Mouse (Mus musculus): ENCODE results near the gene Dync1li1. TPM values are rescaled to one million over a fixed set of nuclear protein-coding genes. Genes with fewer than 3 reads are reported as not detected.

Dync1li1 gene
- polyA plus RNA-seq, 1 experiment = 25.0 TPM

GRCm38 (mm10) chr9:114767507-114767906 is 78.9 kb downstream of the Dync1li1 start:
- Histone ChIP-seq H3K4me1 (ENCODE audit: control insufficient read depth, insufficient read depth, low read length) (peaks cover 7% of the 10 kb centered on the region), H3K27ac (ENCODE audit: control insufficient read depth, insufficient read depth, low read depth, low read length, poor library complexity) (no peak overlapping the region; the same call in 1 of the 2 replicates), H3K4me3 (replicated peaks; ENCODE audit: control insufficient read depth, low read depth, low read length) (no peak overlapping the region)
- 62% methylated on average over 2 of the region's 2 CpGs for WGBS
- TF ChIP-seq POLR2A (IDR thresholded peaks at IDR 0.05; ENCODE audit: borderline replicate concordance, control insufficient read depth, low read depth, low read length) = no peak
- no peak for TF ChIP-seq CTCF (IDR thresholded peaks at IDR 0.05; ENCODE audit: control insufficient read depth, insufficient read depth, low read length)

- WGBS = 46% methylated on average over 10 of the region's 10 CpGs
- H3K4me1 ChIP-seq (ENCODE audit: control insufficient read depth, insufficient read depth, low read length) = peaks cover 7% of the 10 kb centered on the region
- no peak overlapping the region for H3K27ac ChIP-seq (ENCODE audit: control insufficient read depth, insufficient read depth, low read depth, low read length, poor library complexity)
- H3K4me3 ChIP-seq (replicated peaks; ENCODE audit: control insufficient read depth, low read depth, low read length) = no peak overlapping the region
- TF ChIP-seq CTCF (IDR thresholded peaks at IDR 0.05; ENCODE audit: control insufficient read depth, insufficient read depth, low read length) (no peak), POLR2A (IDR thresholded peaks at IDR 0.05; ENCODE audit: borderline replicate concordance, control insufficient read depth, low read depth, low read length) (no peak)
These were observed 79.5 kb downstream of the Dync1li1 start for GRCm38 (mm10) chr9:114768066-114768465.

GRCm38 (mm10) chr9:114770224-114770623 is 81.6 kb downstream of the Dync1li1 start:
- Histone ChIP-seq H3K27ac (ENCODE audit: control insufficient read depth, insufficient read depth, low read depth, low read length, poor library complexity) (peak overlapping the region; percentile 12; the same call in 1 of the 2 replicates), H3K4me3 (replicated peaks; ENCODE audit: control insufficient read depth, low read depth, low read length) (no peak overlapping the region), H3K4me1 (ENCODE audit: control insufficient read depth, insufficient read depth, low read length) (peaks cover 12% of the 10 kb centered on the region)
- WGBS = 18% methylated on average over 4 of the region's 4 CpGs
- no peak for TF ChIP-seq CTCF (IDR thresholded peaks at IDR 0.05; ENCODE audit: control insufficient read depth, insufficient read depth, low read length)
- TF ChIP-seq POLR2A (IDR thresholded peaks at IDR 0.05; ENCODE audit: borderline replicate concordance, control insufficient read depth, low read depth, low read length) = no peak

GRCm38 (mm10) chr9:114771565-114771964 is 83.0 kb downstream of the Dync1li1 start:
- 64% methylated on average over 7 of the region's 7 CpGs for WGBS
- TF ChIP-seq CTCF (IDR thresholded peaks at IDR 0.05; ENCODE audit: control insufficient read depth, insufficient read depth, low read length) = no peak
- no peak for TF ChIP-seq POLR2A (IDR thresholded peaks at IDR 0.05; ENCODE audit: borderline replicate concordance, control insufficient read depth, low read depth, low read length)
- Histone ChIP-seq H3K4me3 (replicated peaks; ENCODE audit: control insufficient read depth, low read depth, low read length) (no peak overlapping the region), H3K27ac (ENCODE audit: control insufficient read depth, insufficient read depth, low read depth, low read length, poor library complexity) (no peak overlapping the region), H3K4me1 (ENCODE audit: control insufficient read depth, insufficient read depth, low read length) (peaks cover 16% of the 10 kb centered on the region)

Other genes starting within 250 kb of the Dync1li1 start
- 1.2 TPM in 1 of 2 replicates, not detected in the other for gene Ccr4, start 183.9 kb upstream of the Dync1li1 start, polyA plus RNA-seq (2011; ENCODE audit: insufficient read depth, insufficient read length, low replicate concordance, missing spikeins)
- not detected in 2 replicates for gene C130032M10Rik, start 173.1 kb upstream of the Dync1li1 start, polyA plus RNA-seq (2011; ENCODE audit: insufficient read depth, insufficient read length, low replicate concordance, missing spikeins)
- gene Trim71, start 124.4 kb upstream of the Dync1li1 start, polyA plus RNA-seq (2011; ENCODE audit: insufficient read depth, insufficient read length, low replicate concordance, missing spikeins) = 0.23 and 4.1 TPM in 2 replicates
- gene Cnot10, start 48.6 kb upstream of the Dync1li1 start, polyA plus RNA-seq (2011; ENCODE audit: insufficient read depth, insufficient read length, low replicate concordance, missing spikeins) = 20.6 and 34.5 TPM in 2 replicates
- 12.4 and 21.3 TPM in 2 replicates for gene Cmtm6, start 42.3 kb downstream of the Dync1li1 start, polyA plus RNA-seq (2011; ENCODE audit: insufficient read depth, insufficient read length, low replicate concordance, missing spikeins)
- gene Cmtm7, start 93.1 kb downstream of the Dync1li1 start, polyA plus RNA-seq (2011; ENCODE audit: insufficient read depth, insufficient read length, low replicate concordance, missing spikeins) = 106 and 300 TPM in 2 replicates
- 0.92 TPM in 1 of 2 replicates, not detected in the other for gene Cmtm8, start 155.4 kb downstream of the Dync1li1 start, polyA plus RNA-seq (2011; ENCODE audit: insufficient read depth, insufficient read length, low replicate concordance, missing spikeins)
- gene Gpd1l, start 245.2 kb downstream of the Dync1li1 start, polyA plus RNA-seq (2011; ENCODE audit: insufficient read depth, insufficient read length, low replicate concordance, missing spikeins) = 12.3 and 14.6 TPM in 2 replicates